Mouse (Mus musculus): ENCODE measurements around the gene Tmem63a.
"Not testable (repeated sequence)": the region's sequence is repeated elsewhere in the genome, so short reads cannot be mapped to it uniquely, and the experiment has no call there.

The Tmem63a gene

GRCm38 (mm10) chr1:180942166-180943031 lies at the start of gene Tmem63a:
TSS of gene Tmem63a (plus strand) at chr1:180942344.
- peak; percentile 64 to 76 for DNase-seq

GRCm38 (mm10) chr1:180892808-180893207 lies 49.3 kb upstream of the Tmem63a start, which contains the start of gene Lefty2:
TSS of gene Lefty2 (plus strand) at chr1:180893108.
- no peak for DNase-seq

GRCm38 (mm10) chr1:180894088-180894987 lies 47.8 kb upstream of the Tmem63a start:
- not testable (repeated sequence) for DNase-seq

- DNase-seq, result no peak
These were observed 41.0 kb upstream of the Tmem63a start for GRCm38 (mm10) chr1:180901107-180901506.

- no peak for DNase-seq
These were observed 39.2 kb upstream of the Tmem63a start for GRCm38 (mm10) chr1:180902915-180903314.

- DNase-seq, result no peak
These were observed 38.5 kb upstream of the Tmem63a start for GRCm38 (mm10) chr1:180903666-180904038.

GRCm38 (mm10) chr1:180904039-180904814 lies 37.9 kb upstream of the Tmem63a start, which contains the start of gene Pycr2:
TSS of gene Pycr2 (plus strand) at chr1:180904293.
- peak; percentile 84 to 91 for DNase-seq

- DNase-seq, result no peak
These were observed 37.4 kb upstream of the Tmem63a start for GRCm38 (mm10) chr1:180904815-180905080.

GRCm38 (mm10) chr1:180905307-180905706 lies 36.8 kb upstream of the Tmem63a start:
- DNase-seq, result no peak

GRCm38 (mm10) chr1:180905876-180906275 lies 36.3 kb upstream of the Tmem63a start:
- DNase-seq, result no peak

- no peak for DNase-seq
These were observed 35.5 kb upstream of the Tmem63a start for GRCm38 (mm10) chr1:180906461-180907147.

- no peak for DNase-seq
These were observed 31.0 kb upstream of the Tmem63a start for GRCm38 (mm10) chr1:180911138-180911537.

GRCm38 (mm10) chr1:180911653-180912287 lies 30.4 kb upstream of the Tmem63a start:
- DNase-seq, result no peak

GRCm38 (mm10) chr1:180912792-180913191 lies 29.4 kb upstream of the Tmem63a start:
- DNase-seq, result no peak

- DNase-seq, result no peak
These were observed 28.3 kb upstream of the Tmem63a start for GRCm38 (mm10) chr1:180913797-180914196.

- no peak for DNase-seq
These were observed 25.7 kb upstream of the Tmem63a start for GRCm38 (mm10) chr1:180916425-180916824.

GRCm38 (mm10) chr1:180917053-180917452 lies 25.1 kb upstream of the Tmem63a start:
- no peak for DNase-seq

GRCm38 (mm10) chr1:180919686-180920085 lies 22.5 kb upstream of the Tmem63a start:
- no peak for DNase-seq

- DNase-seq, result peak; percentile 52 to 53
These were observed 19.7 kb upstream of the Tmem63a start for GRCm38 (mm10) chr1:180922273-180923048.

- no peak for DNase-seq
These were observed 17.4 kb upstream of the Tmem63a start for GRCm38 (mm10) chr1:180924737-180925136.

GRCm38 (mm10) chr1:180926286-180926685 lies 15.9 kb upstream of the Tmem63a start:
- no peak for DNase-seq
